Mouse (Mus musculus): ENCODE results near the gene Cib4. TPM values are rescaled to one million over a fixed set of nuclear protein-coding genes. Genes with fewer than 3 reads are reported as not detected.

The Cib4 gene
- polyA plus RNA-seq (2011; ENCODE audit: insufficient read length, low read depth, missing spikeins): not detected in 2 replicates

DNA sequence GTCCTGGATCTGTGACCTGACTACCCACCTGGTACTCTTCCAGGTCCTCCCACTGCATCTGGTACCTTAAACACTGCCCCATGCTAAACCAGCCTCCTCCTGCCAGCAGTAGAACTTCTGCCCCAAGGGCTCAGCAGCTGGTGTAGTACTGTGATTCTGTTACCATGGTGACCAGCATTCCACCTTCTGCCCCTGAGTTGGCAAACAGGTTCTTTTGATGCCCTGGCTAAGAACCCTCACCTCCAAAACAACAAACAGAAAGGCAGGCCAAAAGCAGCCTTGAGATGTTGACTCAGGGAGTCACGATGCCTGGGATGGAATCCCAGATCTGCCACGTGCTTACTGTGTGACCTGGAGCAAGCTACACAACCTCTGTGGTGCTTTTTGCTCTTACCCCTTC, at the start of gene Cib4:
Gene Cib4 (minus strand): TSS at position 139 of the 400 bp plus-strand sequence.
- H3K27ac ChIP-seq (ENCODE audit: insufficient read depth, low read length): no peak within 1 kb of the TSS
- no peak for TF ChIP-seq CTCF (IDR thresholded peaks at IDR 0.05; ENCODE audit: borderline replicate concordance, insufficient read depth, low read length)
- TF ChIP-seq POLR2A (IDR thresholded peaks at IDR 0.05; ENCODE audit: low read depth, low read length): no peak
- no peaks in the 10 kb centered on the region for H3K4me1 ChIP-seq (ENCODE audit: control insufficient read depth, insufficient read depth, low read length)
- no peak within 1 kb of the TSS for H3K4me3 ChIP-seq (ENCODE audit: insufficient read depth, low read length)

GRCm38 (mm10) chr5:30594953-30595560, 49.4 kb upstream of the Cib4 start:
- TF ChIP-seq POLR2A (IDR thresholded peaks at IDR 0.05; ENCODE audit: low read depth, low read length) (no peak), CTCF (IDR thresholded peaks at IDR 0.05; ENCODE audit: borderline replicate concordance, insufficient read depth, low read length) (no peak)
- Histone ChIP-seq H3K4me3 (ENCODE audit: insufficient read depth, low read length) (no peak overlapping the region), H3K4me1 (ENCODE audit: control insufficient read depth, insufficient read depth, low read length) (no peaks in the 10 kb centered on the region), H3K27ac (ENCODE audit: insufficient read depth, low read length) (no peak overlapping the region)

GRCm38 (mm10) chr5:30593811-30594504, 48.3 kb upstream of the Cib4 start:
- Histone ChIP-seq H3K4me1 (ENCODE audit: control insufficient read depth, insufficient read depth, low read length) (no peaks in the 10 kb centered on the region), H3K4me3 (ENCODE audit: insufficient read depth, low read length) (no peak overlapping the region), H3K27ac (ENCODE audit: insufficient read depth, low read length) (no peak overlapping the region)
- TF ChIP-seq POLR2A (IDR thresholded peaks at IDR 0.05; ENCODE audit: low read depth, low read length): no peak
- TF ChIP-seq CTCF (IDR thresholded peaks at IDR 0.05; ENCODE audit: borderline replicate concordance, insufficient read depth, low read length): no peak

DNA sequence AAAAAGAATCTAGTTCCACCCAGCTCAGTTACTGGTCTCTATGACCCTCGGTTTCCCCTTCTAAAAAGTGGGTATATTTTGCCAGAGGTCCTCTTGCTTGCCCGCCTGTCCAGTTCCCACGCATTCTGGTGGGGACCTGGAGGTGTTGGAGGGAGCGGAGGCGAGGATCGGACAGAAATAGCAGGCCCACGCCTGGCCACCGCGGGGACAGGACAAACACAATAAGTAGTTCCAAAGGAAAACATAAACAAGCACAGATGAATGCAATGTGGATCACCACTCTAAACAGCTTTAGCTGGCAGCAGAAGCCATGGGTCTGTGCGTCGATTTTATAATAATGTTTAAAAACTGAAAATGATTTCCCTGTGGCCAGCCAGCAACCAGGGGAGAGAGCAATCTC, 47.7 kb upstream of the Cib4 start:
- H3K4me3 ChIP-seq (ENCODE audit: insufficient read depth, low read length): no peak overlapping the region
- H3K4me1 ChIP-seq (ENCODE audit: control insufficient read depth, insufficient read depth, low read length): no peaks in the 10 kb centered on the region
- TF ChIP-seq CTCF (IDR thresholded peaks at IDR 0.05; ENCODE audit: borderline replicate concordance, insufficient read depth, low read length) (no peak), POLR2A (IDR thresholded peaks at IDR 0.05; ENCODE audit: low read depth, low read length) (no peak)
- no peak overlapping the region for H3K27ac ChIP-seq (ENCODE audit: insufficient read depth, low read length)

DNA sequence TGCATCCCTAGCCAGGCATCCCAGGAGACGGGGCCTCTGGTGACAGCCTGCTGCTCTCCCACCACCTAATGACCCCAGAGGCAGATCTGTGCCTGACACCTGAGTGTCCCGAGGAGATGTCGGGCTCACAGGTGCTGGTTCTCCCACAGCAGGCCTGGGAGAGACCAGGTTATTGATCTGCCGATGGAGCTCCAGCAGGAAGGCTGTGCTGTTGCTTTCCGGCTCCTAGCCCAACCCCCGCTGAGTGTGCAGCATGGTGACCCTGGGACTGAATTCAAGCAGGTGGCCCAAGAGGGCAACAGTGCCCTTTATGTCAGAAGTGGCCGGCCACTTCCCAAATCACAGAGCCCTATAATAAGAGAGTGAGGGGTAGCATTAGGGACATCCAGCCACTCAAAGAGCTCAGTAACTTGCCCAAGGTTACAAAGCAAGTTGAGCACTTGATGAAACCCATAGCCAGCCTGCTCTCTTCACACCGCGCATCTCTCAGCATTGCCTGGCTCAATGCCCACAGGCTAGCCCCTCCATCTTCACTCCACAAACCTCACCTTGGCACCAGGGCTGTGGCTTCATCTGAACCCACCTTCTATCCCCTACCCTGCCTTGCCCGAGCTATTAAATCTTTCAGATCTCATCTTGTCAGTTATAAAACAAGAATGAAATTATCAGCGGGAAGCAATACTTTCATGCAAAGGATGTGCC, 46.8 kb upstream of the Cib4 start:
- TF ChIP-seq CTCF (IDR thresholded peaks at IDR 0.05; ENCODE audit: borderline replicate concordance, insufficient read depth, low read length) (no peak), POLR2A (IDR thresholded peaks at IDR 0.05; ENCODE audit: low read depth, low read length) (no peak)
- no peak overlapping the region for H3K27ac ChIP-seq (ENCODE audit: insufficient read depth, low read length)

GRCm38 (mm10) chr5:30591786-30592185, 46.1 kb upstream of the Cib4 start:
- H3K4me1 ChIP-seq (ENCODE audit: control insufficient read depth, insufficient read depth, low read length): no peaks in the 10 kb centered on the region
- no peak overlapping the region for H3K4me3 ChIP-seq (ENCODE audit: insufficient read depth, low read length)
- TF ChIP-seq CTCF (IDR thresholded peaks at IDR 0.05; ENCODE audit: borderline replicate concordance, insufficient read depth, low read length): no peak
- no peak for TF ChIP-seq POLR2A (IDR thresholded peaks at IDR 0.05; ENCODE audit: low read depth, low read length)
- H3K27ac ChIP-seq (ENCODE audit: insufficient read depth, low read length): no peak overlapping the region

More for the DNA sequence above, 46.8 kb upstream of the Cib4 start:
- no peak overlapping the region for H3K4me3 ChIP-seq (ENCODE audit: insufficient read depth, low read length)
- no peaks in the 10 kb centered on the region for H3K4me1 ChIP-seq (ENCODE audit: control insufficient read depth, insufficient read depth, low read length)

- TF ChIP-seq POLR2A (IDR thresholded peaks at IDR 0.05; ENCODE audit: low read depth, low read length) (no peak), CTCF (IDR thresholded peaks at IDR 0.05; ENCODE audit: borderline replicate concordance, insufficient read depth, low read length) (no peak)
- H3K4me3 ChIP-seq (ENCODE audit: insufficient read depth, low read length): no peak overlapping the region
- no peaks in the 10 kb centered on the region for H3K4me1 ChIP-seq (ENCODE audit: control insufficient read depth, insufficient read depth, low read length)
- no peak overlapping the region for H3K27ac ChIP-seq (ENCODE audit: insufficient read depth, low read length)
Observed at GRCm38 (mm10) chr5:30591205-30591731, 45.6 kb upstream of the Cib4 start.

- no peak overlapping the region for H3K4me3 ChIP-seq (ENCODE audit: insufficient read depth, low read length)
- no peaks in the 10 kb centered on the region for H3K4me1 ChIP-seq (ENCODE audit: control insufficient read depth, insufficient read depth, low read length)
- TF ChIP-seq POLR2A (IDR thresholded peaks at IDR 0.05; ENCODE audit: low read depth, low read length) (no peak), CTCF (IDR thresholded peaks at IDR 0.05; ENCODE audit: borderline replicate concordance, insufficient read depth, low read length) (no peak)
- no peak overlapping the region for H3K27ac ChIP-seq (ENCODE audit: insufficient read depth, low read length)
Observed at GRCm38 (mm10) chr5:30590231-30590630, 44.6 kb upstream of the Cib4 start.

DNA sequence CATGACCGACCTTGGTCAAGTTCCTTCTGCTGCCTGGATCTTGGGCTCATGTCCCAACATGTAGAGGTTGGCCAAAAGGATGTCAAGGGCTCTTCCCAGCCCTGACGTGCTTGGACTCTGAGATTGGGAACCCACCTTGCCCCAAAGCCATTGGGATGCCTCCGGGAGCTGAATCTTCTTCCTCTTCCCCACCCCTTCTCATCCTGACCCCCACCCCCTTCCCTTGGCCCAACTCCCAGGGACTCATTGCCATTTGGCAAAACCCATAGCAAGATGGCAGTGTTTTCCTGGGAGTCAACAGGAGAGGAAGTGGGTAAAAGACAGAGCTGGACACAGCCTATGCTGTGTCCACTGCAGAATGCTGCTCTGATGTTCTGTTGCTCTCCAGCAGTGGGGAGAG, 43.9 kb upstream of the Cib4 start:
- TF ChIP-seq CTCF (IDR thresholded peaks at IDR 0.05; ENCODE audit: borderline replicate concordance, insufficient read depth, low read length) (no peak), POLR2A (IDR thresholded peaks at IDR 0.05; ENCODE audit: low read depth, low read length) (no peak)

More for the DNA sequence above, 43.9 kb upstream of the Cib4 start:
- Histone ChIP-seq H3K27ac (ENCODE audit: insufficient read depth, low read length) (no peak overlapping the region), H3K4me3 (ENCODE audit: insufficient read depth, low read length) (no peak overlapping the region), H3K4me1 (ENCODE audit: control insufficient read depth, insufficient read depth, low read length) (no peaks in the 10 kb centered on the region)
